Mouse (Mus musculus) c-Kit-positive CD71-negative TER-119-negative erythroid progenitor cells, embryonic 14.5 days (primary cell): ENCODE results near the gene Mkks.

Source experiments
- DNase-seq: peaks from one replicate; pipeline ENCODE4 v3.0.0-alpha.2; 2013; ENCODE audit warnings: low read depth

The Mkks gene

GRCm38 (mm10) chr2:136834715-136835075 is 56.5 kb downstream of the Mkks start:
- DNase-seq, result no peak

- no peak for DNase-seq
Observed at GRCm38 (mm10) chr2:136833976-136834714, 57.0 kb downstream of the Mkks start.

GRCm38 (mm10) chr2:136832936-136833335 is 58.3 kb downstream of the Mkks start:
- no peak for DNase-seq

GRCm38 (mm10) chr2:136827612-136828011 is 63.6 kb downstream of the Mkks start:
- DNase-seq, result no peak
